Mouse (Mus musculus): Measurements from ENCODE around the gene Cluap1. TPM values are rescaled to one million over a fixed set of nuclear protein-coding genes. Genes with fewer than 3 reads are reported as not detected.

The Cluap1 gene
- 17.3 and 18.4 TPM in 2 replicates for polyA plus RNA-seq (2011; ENCODE audit: insufficient read depth, insufficient read length, low read depth, missing spikeins)

GRCm38 (mm10) chr16:3908537-3909111 lies at the start of gene Cluap1, which contains the start of gene 1700037C18Rik:
TSS of gene Cluap1 (plus strand) at chr16:3908801.
TSS of gene 1700037C18Rik (minus strand) at chr16:3908689.
- Histone ChIP-seq H3K27ac (ENCODE audit: insufficient read depth, low read length) (no peak within 1 kb of the TSS), H3K9me3 (replicated peaks; ENCODE audit: control insufficient read depth, insufficient read depth, low read length, poor library complexity, severe bottlenecking) (no peaks in the 10 kb centered on the region)

GRCm38 (mm10) chr16:3859254-3859653 lies 49.3 kb upstream of the Cluap1 start:
- Histone ChIP-seq H3K4me3 (ENCODE audit: low read depth, low read length) (no peak overlapping the region), H3K4me1 (ENCODE audit: control insufficient read depth, insufficient read depth, low read length) (no peaks in the 10 kb centered on the region), H3K27ac (ENCODE audit: insufficient read depth, low read length) (no peak overlapping the region), H3K9me3 (replicated peaks; ENCODE audit: control insufficient read depth, insufficient read depth, low read length, poor library complexity, severe bottlenecking) (no peaks in the 10 kb centered on the region), H3K27me3 (ENCODE audit: control insufficient read depth, insufficient read depth, low read length, poor library complexity, severe bottlenecking) (no peaks in the 10 kb centered on the region), H3K9ac (ENCODE audit: low read depth, poor library complexity, severe bottlenecking) (no peak overlapping the region), H3K36me3 (ENCODE audit: control insufficient read depth, insufficient read depth, low read length, poor library complexity, severe bottlenecking) (no peaks in the 10 kb centered on the region; the same call in 1 of the 2 replicates)
- no peak for TF ChIP-seq EP300 (IDR thresholded peaks at IDR 0.05; ENCODE audit: insufficient read depth, low read depth, low read length)
- no peak for TF ChIP-seq CTCF (IDR thresholded peaks at IDR 0.05; ENCODE audit: low read depth, low read length)
- no peak for TF ChIP-seq POLR2A (IDR thresholded peaks at IDR 0.05; ENCODE audit: insufficient read depth, low read length)

More at GRCm38 (mm10) chr16:3908537-3909111, at the start of gene Cluap1, which contains the start of gene 1700037C18Rik:
- TF ChIP-seq CTCF (IDR thresholded peaks at IDR 0.05; ENCODE audit: low read depth, low read length) = peak; percentile 85
- TF ChIP-seq EP300 (IDR thresholded peaks at IDR 0.05; ENCODE audit: insufficient read depth, low read depth, low read length) = 0 out of 2 replicates have a peak, but pooled peaks have one; percentile 12
- TF ChIP-seq POLR2A (IDR thresholded peaks at IDR 0.05; ENCODE audit: insufficient read depth, low read length) = peak; percentile 12
- no peaks in the 10 kb centered on the region for H3K27me3 ChIP-seq (ENCODE audit: control insufficient read depth, insufficient read depth, low read length, poor library complexity, severe bottlenecking)
- H3K4me3 ChIP-seq (ENCODE audit: low read depth, low read length) = peak within 1 kb of the TSS; percentile 76
- H3K4me1 ChIP-seq (ENCODE audit: control insufficient read depth, insufficient read depth, low read length) = no peaks in the 10 kb centered on the region
- peak within 1 kb of the TSS; percentile 41 for H3K9ac ChIP-seq (ENCODE audit: low read depth, poor library complexity, severe bottlenecking)
- H3K36me3 ChIP-seq (ENCODE audit: control insufficient read depth, insufficient read depth, low read length, poor library complexity, severe bottlenecking) = 0 out of 2 replicates have a peak, but pooled peaks cover 4% of the 10 kb centered on the region

GRCm38 (mm10) chr16:3871815-3872214 lies 36.8 kb upstream of the Cluap1 start:
- peak overlapping the region; percentile 47 for H3K9ac ChIP-seq (ENCODE audit: low read depth, poor library complexity, severe bottlenecking)
- H3K27ac ChIP-seq (ENCODE audit: insufficient read depth, low read length) = no peak overlapping the region
- peaks cover 2% of the 10 kb centered on the region for H3K4me1 ChIP-seq (ENCODE audit: control insufficient read depth, insufficient read depth, low read length)
- peak overlapping the region; percentile 82 for H3K4me3 ChIP-seq (ENCODE audit: low read depth, low read length)
- no peaks in the 10 kb centered on the region; the same call in 1 of the 2 replicates for H3K36me3 ChIP-seq (ENCODE audit: control insufficient read depth, insufficient read depth, low read length, poor library complexity, severe bottlenecking)
- TF ChIP-seq EP300 (IDR thresholded peaks at IDR 0.05; ENCODE audit: insufficient read depth, low read depth, low read length) = no peak
- TF ChIP-seq CTCF (IDR thresholded peaks at IDR 0.05; ENCODE audit: low read depth, low read length) = no peak
- TF ChIP-seq POLR2A (IDR thresholded peaks at IDR 0.05; ENCODE audit: insufficient read depth, low read length) = no peak
- no peaks in the 10 kb centered on the region for H3K27me3 ChIP-seq (ENCODE audit: control insufficient read depth, insufficient read depth, low read length, poor library complexity, severe bottlenecking)
- no peaks in the 10 kb centered on the region for H3K9me3 ChIP-seq (replicated peaks; ENCODE audit: control insufficient read depth, insufficient read depth, low read length, poor library complexity, severe bottlenecking)

GRCm38 (mm10) chr16:3872216-3873047 lies 36.2 kb upstream of the Cluap1 start, which contains the start of gene Naa60:
TSS of gene Naa60 (plus strand) at chr16:3872375.
- H3K4me1 ChIP-seq (ENCODE audit: control insufficient read depth, insufficient read depth, low read length) = peaks cover 2% of the 10 kb centered on the region
- no peaks in the 10 kb centered on the region for H3K27me3 ChIP-seq (ENCODE audit: control insufficient read depth, insufficient read depth, low read length, poor library complexity, severe bottlenecking)
- no peaks in the 10 kb centered on the region for H3K9me3 ChIP-seq (replicated peaks; ENCODE audit: control insufficient read depth, insufficient read depth, low read length, poor library complexity, severe bottlenecking)
- peak within 1 kb of the TSS; percentile 58 for H3K9ac ChIP-seq (ENCODE audit: low read depth, poor library complexity, severe bottlenecking)
- no peak within 1 kb of the TSS; the same call in 1 of the 2 replicates for H3K27ac ChIP-seq (ENCODE audit: insufficient read depth, low read length)
- no peak for TF ChIP-seq CTCF (IDR thresholded peaks at IDR 0.05; ENCODE audit: low read depth, low read length)
- TF ChIP-seq POLR2A (IDR thresholded peaks at IDR 0.05; ENCODE audit: insufficient read depth, low read length) = peak; percentile 12
- peak within 1 kb of the TSS; percentile 82 for H3K4me3 ChIP-seq (ENCODE audit: low read depth, low read length)
- no peaks in the 10 kb centered on the region; the same call in 1 of the 2 replicates for H3K36me3 ChIP-seq (ENCODE audit: control insufficient read depth, insufficient read depth, low read length, poor library complexity, severe bottlenecking)

- Histone ChIP-seq H3K27ac (ENCODE audit: insufficient read depth, low read length) (no peak overlapping the region), H3K9ac (ENCODE audit: low read depth, poor library complexity, severe bottlenecking) (no peak overlapping the region), H3K27me3 (ENCODE audit: control insufficient read depth, insufficient read depth, low read length, poor library complexity, severe bottlenecking) (no peaks in the 10 kb centered on the region), H3K36me3 (ENCODE audit: control insufficient read depth, insufficient read depth, low read length, poor library complexity, severe bottlenecking) (no peaks in the 10 kb centered on the region), H3K4me1 (ENCODE audit: control insufficient read depth, insufficient read depth, low read length) (peaks cover 2% of the 10 kb centered on the region), H3K9me3 (replicated peaks; ENCODE audit: control insufficient read depth, insufficient read depth, low read length, poor library complexity, severe bottlenecking) (no peaks in the 10 kb centered on the region), H3K4me3 (ENCODE audit: low read depth, low read length) (no peak overlapping the region)
- TF ChIP-seq POLR2A (IDR thresholded peaks at IDR 0.05; ENCODE audit: insufficient read depth, low read length) (no peak), EP300 (IDR thresholded peaks at IDR 0.05; ENCODE audit: insufficient read depth, low read depth, low read length) (no peak), CTCF (IDR thresholded peaks at IDR 0.05; ENCODE audit: low read depth, low read length) (no peak)
These were observed 32.3 kb upstream of the Cluap1 start for GRCm38 (mm10) chr16:3876346-3876745.
